Mouse (Mus musculus) C2C12 (cell line): ENCODE measurements around the gene Trpv2. TPM values are rescaled to one million over a fixed set of nuclear protein-coding genes. Genes with fewer than 3 reads are reported as not detected.

ENCODE experiments used
- H3K27me3 ChIP-seq: one replicate; pipeline ENCODE4 v1.6.1; 2011; ENCODE audit not compliant: control insufficient read depth, insufficient read depth, insufficient read length
- H3K36me3 ChIP-seq: one replicate; pipeline ENCODE4 v1.6.1; 2011; ENCODE audit not compliant: control insufficient read depth, insufficient read depth
- H3K4me3 ChIP-seq: one replicate; pipeline ENCODE4 v1.5.1; 2011; ENCODE audit warnings: mild to moderate bottlenecking, control low read depth; ENCODE audit not compliant: poor library complexity, insufficient read depth, severe bottlenecking
- H3K79me2 ChIP-seq: one replicate; pipeline ENCODE4 v1.6.1; 2011; ENCODE audit not compliant: control insufficient read depth, insufficient read depth
- H3K79me3 ChIP-seq: one replicate; pipeline ENCODE4 v1.6.1; 2011; ENCODE audit warnings: low read depth, control low read depth
- H3ac ChIP-seq: one replicate; pipeline ENCODE3; 2011; ENCODE audit warnings: low read depth; ENCODE audit not compliant: control insufficient read depth, insufficient read length
- CEBPB ChIP-seq: IDR thresholded peaks from one replicate; pipeline ENCODE4 v1.6.1; 2011; ENCODE audit warnings: low read depth, mild to moderate bottlenecking, control low read depth, moderate library complexity
- CTCF ChIP-seq: IDR thresholded peaks from one replicate; pipeline ENCODE4 v1.5.1; 2011; ENCODE audit not compliant: control insufficient read depth, insufficient read depth, insufficient read length
- FOSL1 ChIP-seq: IDR thresholded peaks from one replicate; pipeline ENCODE4 v1.8.0; 2011; ENCODE audit warnings: mild to moderate bottlenecking, low read length; ENCODE audit not compliant: poor library complexity, insufficient read depth, severe bottlenecking
- MAX ChIP-seq: IDR thresholded peaks from one replicate; pipeline ENCODE4 v1.6.1; 2011; ENCODE audit warnings: mild to moderate bottlenecking, control low read depth
- MYOD1 ChIP-seq: IDR thresholded peaks from one replicate; pipeline ENCODE4 v1.6.1; 2011; ENCODE audit warnings: low read depth; ENCODE audit not compliant: control insufficient read depth, insufficient read length
- MYOG ChIP-seq: IDR thresholded peaks from one replicate; pipeline ENCODE4 v1.6.1; 2011; ENCODE audit not compliant: control insufficient read depth, insufficient read length; ENCODE audit errors: extremely low read depth
- USF1 ChIP-seq: IDR thresholded peaks from one replicate; pipeline ENCODE4 v1.6.1; 2011; ENCODE audit warnings: low read depth, mild to moderate bottlenecking, control low read depth, moderate library complexity
- polyA plus RNA-seq: library from polyadenylated mRNA; unstranded; fragments of >200 nt; fragmentation: generic; extraction: Trizol; gene quantifications from one replicate; pipeline ENCODE4 v1.2.1, GENCODE M21; 2012; ENCODE audit warnings: missing spikeins

The Trpv2 gene
- polyA plus RNA-seq, 1 experiment = 12.8 TPM

DNA sequence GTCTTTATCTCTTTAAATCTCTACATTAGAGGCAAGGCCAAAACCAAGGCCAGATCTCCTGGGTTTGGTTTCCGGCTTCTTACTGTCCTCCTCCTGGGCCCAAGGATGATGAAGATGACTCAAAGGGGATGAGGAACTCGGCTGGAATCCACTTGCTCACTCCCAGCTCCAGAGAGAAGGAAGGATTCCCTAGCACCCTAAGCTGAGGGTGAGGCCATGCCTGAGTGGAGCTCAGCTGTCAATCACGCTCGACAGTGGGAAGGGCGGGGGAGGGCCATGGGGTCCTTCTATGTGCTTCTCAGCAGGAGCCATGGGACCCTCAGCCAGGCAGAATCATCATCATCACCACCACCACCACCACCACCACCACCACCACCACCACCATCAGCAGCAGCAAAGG is 63.1 kb downstream of the Trpv2 start:
- Histone ChIP-seq H3K27me3 (no peaks in the 10 kb centered on the region), H3ac (no peak overlapping the region), H3K79me2 (peaks cover 36% of the 10 kb centered on the region), H3K79me3 (peaks cover 4% of the 10 kb centered on the region), H3K36me3 (no peaks in the 10 kb centered on the region), H3K4me3 (no peak overlapping the region)
- TF ChIP-seq CEBPB = no peak
- no peak for TF ChIP-seq CTCF
- TF ChIP-seq MYOG = no peak
- no peak for TF ChIP-seq USF1
- TF ChIP-seq MYOD1 = no peak
- TF ChIP-seq MAX = no peak
- TF ChIP-seq FOSL1 = no peak

- Histone ChIP-seq H3K79me2 (peaks cover 41% of the 10 kb centered on the region), H3K79me3 (peaks cover 5% of the 10 kb centered on the region), H3K27me3 (no peaks in the 10 kb centered on the region), H3ac (no peak overlapping the region), H3K4me3 (no peak overlapping the region), H3K36me3 (no peaks in the 10 kb centered on the region)
- TF ChIP-seq FOSL1 (no peak), CEBPB (no peak), USF1 (no peak), CTCF (no peak)
These were observed 63.5 kb downstream of the Trpv2 start for GRCm38 (mm10) chr11:62637806-62638205.

- Histone ChIP-seq H3K79me2 (peaks cover 44% of the 10 kb centered on the region), H3ac (no peak overlapping the region), H3K4me3 (no peak overlapping the region), H3K79me3 (peaks cover 6% of the 10 kb centered on the region), H3K27me3 (no peaks in the 10 kb centered on the region), H3K36me3 (no peaks in the 10 kb centered on the region)
- no peak for TF ChIP-seq CTCF
- TF ChIP-seq FOSL1 = no peak
- no peak for TF ChIP-seq USF1
- TF ChIP-seq MYOG = no peak
- no peak for TF ChIP-seq MAX
These were observed 64.1 kb downstream of the Trpv2 start for GRCm38 (mm10) chr11:62638402-62638801.

- no peak overlapping the region for H3K4me3 ChIP-seq
- peaks cover 9% of the 10 kb centered on the region for H3K79me3 ChIP-seq
- H3K27me3 ChIP-seq = no peaks in the 10 kb centered on the region
- no peaks in the 10 kb centered on the region for H3K36me3 ChIP-seq
- peaks cover 64% of the 10 kb centered on the region for H3K79me2 ChIP-seq
- TF ChIP-seq MYOD1 (no peak), FOSL1 (no peak)
- H3ac ChIP-seq = no peak overlapping the region
These were observed 66.1 kb downstream of the Trpv2 start for GRCm38 (mm10) chr11:62640378-62640777.

DNA sequence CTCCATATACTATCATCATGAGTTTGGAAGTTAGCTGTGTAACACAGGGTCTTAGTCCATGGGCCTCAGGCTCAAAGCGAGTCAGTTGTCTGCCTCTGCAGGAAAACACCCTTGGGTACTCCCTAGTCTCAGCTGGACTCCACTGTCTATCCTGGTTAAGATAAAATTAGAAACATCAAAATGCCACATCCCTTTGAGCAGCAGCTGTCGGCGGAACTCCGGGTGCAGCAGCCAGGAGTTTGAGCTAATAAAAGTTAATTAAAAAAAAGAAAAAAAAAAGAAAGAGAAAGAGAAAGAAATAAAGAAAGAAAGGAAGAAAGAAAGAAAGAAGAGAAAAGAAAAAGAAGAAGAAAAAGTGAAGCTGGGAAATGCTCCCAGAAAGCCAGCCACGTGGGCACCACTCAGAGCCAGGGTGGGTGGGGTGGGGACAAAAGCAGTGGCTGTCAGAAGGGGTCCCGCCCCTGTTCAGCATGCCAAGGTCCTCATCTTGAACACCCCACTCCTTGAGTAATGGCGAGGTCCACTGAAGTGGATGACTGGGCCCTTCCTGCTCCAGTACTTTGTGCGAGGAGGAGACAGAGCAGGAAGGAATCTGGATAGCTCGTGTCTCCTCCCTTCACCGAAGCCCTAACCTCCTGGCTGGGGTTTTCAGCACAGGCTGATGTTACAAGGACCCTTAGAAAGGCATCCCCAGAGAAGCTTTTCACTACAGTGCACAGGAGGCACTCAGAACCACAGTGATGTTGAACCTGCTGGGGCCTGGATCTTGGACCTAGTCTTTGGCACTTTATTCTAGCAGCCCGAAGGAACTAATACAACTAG is 67.9 kb downstream of the Trpv2 start:
- Histone ChIP-seq H3K79me2 (peaks cover 80% of the 10 kb centered on the region), H3K4me3 (no peak overlapping the region), H3K27me3 (no peaks in the 10 kb centered on the region), H3K79me3 (peaks cover 8% of the 10 kb centered on the region), H3ac (no peak overlapping the region), H3K36me3 (no peaks in the 10 kb centered on the region)
- TF ChIP-seq USF1 (no peak), MAX (no peak), CEBPB (no peak), CTCF (no peak), MYOG (no peak), MYOD1 (no peak)

DNA sequence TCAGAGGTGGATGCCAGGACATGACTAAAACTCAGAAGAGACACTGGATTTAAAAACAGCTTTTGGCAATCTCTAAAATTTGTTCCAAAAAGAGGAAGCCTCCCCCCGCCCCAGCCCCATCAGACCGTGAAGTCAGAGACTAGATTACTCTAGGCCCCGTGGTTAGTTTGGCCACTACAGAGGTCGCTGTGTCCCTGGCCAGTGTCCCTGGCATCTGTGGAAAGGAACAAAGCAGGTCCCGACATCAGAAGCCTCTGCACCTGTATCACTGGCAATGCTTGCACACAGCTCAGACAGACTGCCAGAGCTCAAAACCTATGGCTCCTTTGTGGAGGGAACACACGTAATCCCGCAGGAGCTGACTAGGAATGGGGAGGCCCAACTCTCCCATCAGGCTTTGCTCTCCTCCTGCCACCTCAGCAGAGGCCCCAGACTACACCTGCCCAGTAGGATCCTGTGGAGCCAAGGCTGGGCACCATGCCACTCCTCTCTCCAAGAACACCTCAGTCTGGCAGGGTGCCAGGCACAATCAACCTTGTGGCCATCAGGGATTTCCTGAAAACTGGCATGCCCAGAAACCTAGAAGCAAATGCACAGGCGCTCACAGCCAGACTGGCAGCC is 68.8 kb downstream of the Trpv2 start:
- TF ChIP-seq CTCF (no peak), CEBPB (no peak), USF1 (no peak), MYOG (no peak), FOSL1 (no peak), MAX (no peak), MYOD1 (no peak)

More for the DNA sequence above, 68.8 kb downstream of the Trpv2 start:
- H3K4me3 ChIP-seq = no peak overlapping the region
- no peak overlapping the region for H3ac ChIP-seq
- H3K79me2 ChIP-seq = peaks cover 86% of the 10 kb centered on the region
- H3K27me3 ChIP-seq = no peaks in the 10 kb centered on the region
- H3K36me3 ChIP-seq = no peaks in the 10 kb centered on the region
- peaks cover 8% of the 10 kb centered on the region for H3K79me3 ChIP-seq
